Mouse (Mus musculus) lung, postnatal 10 days (tissue): Measurements from ENCODE around the gene Crip2.

ENCODE experiments used
- DNase-seq: peaks from one replicate; pipeline ENCODE4 v3.0.0; 2021

Crip2 gene

GRCm38 (mm10) chr12:113132567-113132966 lies 7.5 kb upstream of the Crip2 start:
- peak; percentile 98 for DNase-seq

GRCm38 (mm10) chr12:113133260-113133659 lies 6.8 kb upstream of the Crip2 start:
- DNase-seq: no peak

GRCm38 (mm10) chr12:113133861-113134403 lies 6.1 kb upstream of the Crip2 start:
- DNase-seq: no peak

GRCm38 (mm10) chr12:113134502-113134901 lies 5.5 kb upstream of the Crip2 start:
- no peak for DNase-seq

- no peak for DNase-seq
Measured at GRCm38 (mm10) chr12:113135401-113135800, 4.6 kb upstream of the Crip2 start.

- DNase-seq: no peak
Measured at GRCm38 (mm10) chr12:113136492-113137020, 3.5 kb upstream of the Crip2 start.

GRCm38 (mm10) chr12:113137260-113138213 lies 2.5 kb upstream of the Crip2 start:
- DNase-seq: no peak

GRCm38 (mm10) chr12:113138291-113138690 lies 1.7 kb upstream of the Crip2 start:
- DNase-seq: no peak

GRCm38 (mm10) chr12:113138901-113139864 lies 853 bp upstream of the Crip2 start:
- peak; percentile 79 for DNase-seq

- peak; percentile 71 for DNase-seq
Measured at GRCm38 (mm10) chr12:113140616-113141411, 778 bp downstream of the Crip2 start.

GRCm38 (mm10) chr12:113141531-113141973 lies 1.5 kb downstream of the Crip2 start:
- DNase-seq: peak; percentile 86

GRCm38 (mm10) chr12:113142021-113142975 lies 2.3 kb downstream of the Crip2 start:
- peak; percentile 95 for DNase-seq

GRCm38 (mm10) chr12:113143164-113143563 lies 3.1 kb downstream of the Crip2 start:
- peak; percentile 53 for DNase-seq

GRCm38 (mm10) chr12:113144001-113144756 lies 4.1 kb downstream of the Crip2 start:
- DNase-seq: peak; percentile 79

- no peak for DNase-seq
Measured at GRCm38 (mm10) chr12:113144886-113145285, 4.8 kb downstream of the Crip2 start.

- no peak for DNase-seq
Measured at GRCm38 (mm10) chr12:113145591-113145990, 5.6 kb downstream of the Crip2 start.

- DNase-seq: peak; percentile 96
Measured at GRCm38 (mm10) chr12:113146112-113147057, 6.3 kb downstream of the Crip2 start, which contains the start of gene Crip1. Crip1 (plus strand) TSS chr12:113146316.

GRCm38 (mm10) chr12:113147481-113147880 lies 7.4 kb downstream of the Crip2 start:
- peak; percentile 49 for DNase-seq
